Mouse (Mus musculus): Measurements from ENCODE around the gene Gm14419. TPM values are rescaled to one million over a fixed set of nuclear protein-coding genes. Genes with fewer than 3 reads are reported as not detected.
"Not testable (repeated sequence)": the region's sequence is repeated elsewhere in the genome, so short reads cannot be mapped to it uniquely, and the experiment has no call there.

Gene Gm14419
- 8.4 and 10.8 TPM in 2 replicates for polyA plus RNA-seq (2014; fragmentation: Nextera tagmentation; extraction: Ambion mirVana)

GRCm38 (mm10) chr2:177000656-177001055, at the start of gene Gm14419:
Gene Gm14419 (plus strand): TSS chr2:177000956.
- not testable (repeated sequence) for DNase-seq (ENCODE audit: low spot score); H3K4me1 ChIP-seq (replicated peaks; ENCODE audit: control insufficient read depth, insufficient read depth, low read length); H3K4me2 ChIP-seq (ENCODE audit: low read depth, low read length, severe bottlenecking); H3K36me3 ChIP-seq (ENCODE audit: control insufficient read depth, insufficient read depth, low read length); H3K27me3 ChIP-seq (ENCODE audit: control insufficient read depth, insufficient read depth, low read length); ATAC-seq (replicated peaks; ENCODE audit: low FRiP score); H3K27ac ChIP-seq (ENCODE audit: low read depth, low read length); H3K9ac ChIP-seq (ENCODE audit: low read length); H3K9me3 ChIP-seq (ENCODE audit: control insufficient read depth, low read length); H3K4me3 ChIP-seq (ENCODE audit: low read depth, low read length)
- WGBS, result no CpG with 5 or more reads among the region's 6 CpGs

Other genes starting within 250 kb of the Gm14419 start
- 10.7 and 16.4 TPM in 2 replicates for gene Gm14295, start 202.3 kb upstream of the Gm14419 start, polyA plus RNA-seq (2014; fragmentation: Nextera tagmentation; extraction: Ambion mirVana)
- not detected in 2 replicates for gene Gm14408, start 169.8 kb upstream of the Gm14419 start, polyA plus RNA-seq (2014; fragmentation: Nextera tagmentation; extraction: Ambion mirVana)
- gene Gm14296, start 73.1 kb upstream of the Gm14419 start, polyA plus RNA-seq (2014; fragmentation: Nextera tagmentation; extraction: Ambion mirVana), result 8.3 and 14.6 TPM in 2 replicates
- not detected in 2 replicates for gene Gm14401, start 73.4 kb downstream of the Gm14419 start, polyA plus RNA-seq (2014; fragmentation: Nextera tagmentation; extraction: Ambion mirVana)
- gene Gm14410, start 205.5 kb downstream of the Gm14419 start, polyA plus RNA-seq (2014; fragmentation: Nextera tagmentation; extraction: Ambion mirVana), result 24.1 and 36.1 TPM in 2 replicates

All from forebrain, embryonic 11.5 days (tissue).